Mouse (Mus musculus): ENCODE measurements around the gene Olfr1347. TPM values are rescaled to one million over a fixed set of nuclear protein-coding genes. Genes with fewer than 3 reads are reported as not detected.

Olfr1347 gene
- not detected in 2 replicates for total RNA-seq (2012; rRNA removed)

DNA sequence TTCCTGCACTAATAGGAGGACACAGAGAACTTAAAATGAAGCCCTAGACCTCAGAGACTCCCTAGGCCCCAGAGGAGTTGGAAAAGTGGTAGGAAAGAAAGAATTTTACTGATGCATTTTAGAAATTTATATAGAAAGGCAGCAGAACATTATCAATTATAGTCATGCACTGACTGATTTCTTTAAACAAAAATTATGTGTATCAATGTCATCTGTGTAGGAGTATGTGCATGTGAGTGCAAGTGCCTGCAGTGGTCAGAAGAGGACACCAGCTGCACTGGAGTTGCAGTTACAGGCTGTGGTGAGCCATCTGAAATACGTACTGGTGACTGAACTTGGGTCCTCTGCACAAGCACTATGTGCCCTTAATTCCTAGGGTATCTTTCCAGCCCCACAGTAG lies at the start of gene Olfr1347:
Gene Olfr1347, minus strand, starts transcription at position 101 of the 400 bp plus-strand sequence.
- no peaks in the 10 kb centered on the region for H3K4me1 ChIP-seq (ENCODE audit: control insufficient read depth in 2 of 2, insufficient read depth in 2 of 2, low read length in 2 of 2, poor library complexity in 1 of 2)
- no peak within 1 kb of the TSS for H3K4me3 ChIP-seq (ENCODE audit: insufficient read depth in 1 of 2, low read depth in 1 of 2, low read length in 2 of 2, poor library complexity in 1 of 2, severe bottlenecking in 1 of 2)
- H3K36me3 ChIP-seq (ENCODE audit: control insufficient read depth, insufficient read depth, low read length, poor library complexity, severe bottlenecking), result no peaks in the 10 kb centered on the region
- no peak within 1 kb of the TSS for H3K9ac ChIP-seq (ENCODE audit: insufficient read depth, low read depth, low read length, poor library complexity, severe bottlenecking)
- H3K9me3 ChIP-seq (ENCODE audit: control insufficient read depth, insufficient read depth, low read depth, low read length), result no peaks in the 10 kb centered on the region
- DNase-seq (ENCODE audit: low read depth, low spot score), result no peak
- in situ Hi-C loops (cut with MboI; ENCODE audit: low sequenced_read_pairs in 2 of 2, unreplicated experiment in 2 of 2), result loop anchor here in 1 of 2 experiments (10.0 kb wide), 1 partner anchor 65 kb away; the partner anchor contains the start of gene Olfr1350
- no peak within 1 kb of the TSS for H3K27ac ChIP-seq (ENCODE audit: insufficient read depth, low read depth, low read length, poor library complexity, severe bottlenecking)
- TF ChIP-seq ZC3H11A (IDR thresholded peaks at IDR 0.05; ENCODE audit: borderline replicate concordance, low read depth, low read length) (no peak), MAFK (IDR thresholded peaks at IDR 0.05; ENCODE audit: insufficient read depth, low read depth, low read length) (no peak), HCFC1 (IDR thresholded peaks at IDR 0.05; ENCODE audit: borderline replicate concordance, insufficient read depth, low read length) (no peak), CHD2 (IDR thresholded peaks at IDR 0.05; ENCODE audit: low read depth, low read length) (no peak), ZNF384 (IDR thresholded peaks at IDR 0.05; ENCODE audit: low read depth, low read length) (no peak)

DNA sequence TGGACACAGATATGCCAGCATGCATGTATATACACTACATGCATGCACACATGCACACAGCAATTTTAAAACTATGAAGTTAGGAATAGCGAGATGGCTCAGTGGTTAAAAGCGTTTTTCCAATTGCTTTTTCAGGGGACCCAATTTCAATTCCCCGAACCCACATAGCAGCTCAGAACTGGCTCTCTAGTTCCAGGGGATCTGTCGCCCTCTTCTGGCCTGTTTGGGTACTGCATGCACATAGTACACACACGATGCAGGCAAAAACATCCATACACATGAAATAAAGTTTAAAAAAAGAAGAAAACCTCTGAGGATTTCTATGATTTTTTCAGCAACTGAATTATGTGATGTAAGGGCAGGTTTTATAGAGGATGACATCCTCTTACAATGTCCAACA lies 26.6 kb upstream of the Olfr1347 start:
- Histone ChIP-seq H3K4me1 (ENCODE audit: control insufficient read depth in 2 of 2, insufficient read depth in 2 of 2, low read length in 2 of 2, poor library complexity in 1 of 2) (no peaks in the 10 kb centered on the region), H3K4me3 (ENCODE audit: insufficient read depth in 1 of 2, low read depth in 1 of 2, low read length in 2 of 2, poor library complexity in 1 of 2, severe bottlenecking in 1 of 2) (no peak overlapping the region), H3K36me3 (ENCODE audit: control insufficient read depth, insufficient read depth, low read length, poor library complexity, severe bottlenecking) (no peaks in the 10 kb centered on the region), H3K9ac (ENCODE audit: insufficient read depth, low read depth, low read length, poor library complexity, severe bottlenecking) (no peak overlapping the region), H3K9me3 (ENCODE audit: control insufficient read depth, insufficient read depth, low read depth, low read length) (no peaks in the 10 kb centered on the region), H3K27ac (ENCODE audit: insufficient read depth, low read depth, low read length, poor library complexity, severe bottlenecking) (no peak overlapping the region)
- in situ Hi-C loops (cut with MboI; ENCODE audit: low sequenced_read_pairs in 2 of 2, unreplicated experiment in 2 of 2), result loop anchor here in 1 of 2 experiments (5.0 kb wide), 1 partner anchor 169 kb away; no protein-coding TSS in a partner anchor
- peak; percentile 38 for DNase-seq (ENCODE audit: low read depth, low spot score)
- no peak for TF ChIP-seq CHD2 (IDR thresholded peaks at IDR 0.05; ENCODE audit: low read depth, low read length)
- TF ChIP-seq MAFK (IDR thresholded peaks at IDR 0.05; ENCODE audit: insufficient read depth, low read depth, low read length), result no peak
- no peak for TF ChIP-seq HCFC1 (IDR thresholded peaks at IDR 0.05; ENCODE audit: borderline replicate concordance, insufficient read depth, low read length)
- TF ChIP-seq ZC3H11A (IDR thresholded peaks at IDR 0.05; ENCODE audit: borderline replicate concordance, low read depth, low read length), result 0 out of 2 replicates have a peak, but pooled peaks have one; percentile 11

DNA sequence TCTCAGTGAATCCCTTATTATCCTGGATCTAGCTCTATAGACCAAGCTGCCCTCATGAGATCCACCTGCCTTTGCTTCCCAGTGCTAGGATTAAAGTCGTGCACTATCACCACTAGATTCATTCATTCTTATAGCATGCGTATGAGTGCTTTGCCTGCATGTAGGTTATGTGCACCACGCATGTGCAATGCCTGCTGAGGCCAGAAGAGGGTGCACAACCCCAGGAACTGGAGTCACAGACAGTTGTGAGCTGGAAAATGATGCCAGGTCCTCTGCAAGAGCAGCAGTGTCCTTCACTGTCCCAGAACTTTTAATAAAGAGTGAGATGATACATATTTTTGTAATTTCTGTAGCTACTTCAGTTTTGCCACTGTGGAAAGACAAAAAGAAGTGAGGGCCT lies 25.4 kb upstream of the Olfr1347 start:
- Histone ChIP-seq H3K4me1 (ENCODE audit: control insufficient read depth in 2 of 2, insufficient read depth in 2 of 2, low read length in 2 of 2, poor library complexity in 1 of 2) (no peaks in the 10 kb centered on the region), H3K27ac (ENCODE audit: insufficient read depth, low read depth, low read length, poor library complexity, severe bottlenecking) (no peak overlapping the region), H3K4me3 (ENCODE audit: insufficient read depth in 1 of 2, low read depth in 1 of 2, low read length in 2 of 2, poor library complexity in 1 of 2, severe bottlenecking in 1 of 2) (no peak overlapping the region), H3K9me3 (ENCODE audit: control insufficient read depth, insufficient read depth, low read depth, low read length) (no peaks in the 10 kb centered on the region), H3K9ac (ENCODE audit: insufficient read depth, low read depth, low read length, poor library complexity, severe bottlenecking) (no peak overlapping the region), H3K36me3 (ENCODE audit: control insufficient read depth, insufficient read depth, low read length, poor library complexity, severe bottlenecking) (no peaks in the 10 kb centered on the region)
- DNase-seq (ENCODE audit: low read depth, low spot score), result peak; percentile 35
- 0 out of 2 replicates have a peak, but pooled peaks have one; percentile 39 for TF ChIP-seq ZC3H11A (IDR thresholded peaks at IDR 0.05; ENCODE audit: borderline replicate concordance, low read depth, low read length)
- no peak for TF ChIP-seq MAFK (IDR thresholded peaks at IDR 0.05; ENCODE audit: insufficient read depth, low read depth, low read length)
- in situ Hi-C loops (cut with MboI; ENCODE audit: low sequenced_read_pairs in 2 of 2, unreplicated experiment in 2 of 2), result loop anchor here in 1 of 2 experiments (5.0 kb wide), 1 partner anchor 168 kb away; no protein-coding TSS in a partner anchor

- no peaks in the 10 kb centered on the region for H3K9me3 ChIP-seq (ENCODE audit: control insufficient read depth, insufficient read depth, low read depth, low read length)
- TF ChIP-seq CHD2 (IDR thresholded peaks at IDR 0.05; ENCODE audit: low read depth, low read length) (no peak), HCFC1 (IDR thresholded peaks at IDR 0.05; ENCODE audit: borderline replicate concordance, insufficient read depth, low read length) (no peak), ZNF384 (IDR thresholded peaks at IDR 0.05; ENCODE audit: low read depth, low read length) (no peak), MAFK (IDR thresholded peaks at IDR 0.05; ENCODE audit: insufficient read depth, low read depth, low read length) (no peak), ZC3H11A (IDR thresholded peaks at IDR 0.05; ENCODE audit: borderline replicate concordance, low read depth, low read length) (no peak)
- no peaks in the 10 kb centered on the region for H3K4me1 ChIP-seq (ENCODE audit: control insufficient read depth in 2 of 2, insufficient read depth in 2 of 2, low read length in 2 of 2, poor library complexity in 1 of 2)
- H3K4me3 ChIP-seq (ENCODE audit: insufficient read depth in 1 of 2, low read depth in 1 of 2, low read length in 2 of 2, poor library complexity in 1 of 2, severe bottlenecking in 1 of 2), result no peak within 1 kb of the TSS
- no peak within 1 kb of the TSS for H3K9ac ChIP-seq (ENCODE audit: insufficient read depth, low read depth, low read length, poor library complexity, severe bottlenecking)
- no peak within 1 kb of the TSS for H3K27ac ChIP-seq (ENCODE audit: insufficient read depth, low read depth, low read length, poor library complexity, severe bottlenecking)
- in situ Hi-C loops (cut with MboI; ENCODE audit: low sequenced_read_pairs in 2 of 2, unreplicated experiment in 2 of 2), result no loop called here
- no peaks in the 10 kb centered on the region for H3K36me3 ChIP-seq (ENCODE audit: control insufficient read depth, insufficient read depth, low read length, poor library complexity, severe bottlenecking)
- DNase-seq (ENCODE audit: low read depth, low spot score), result no peak
These were observed 23.3 kb upstream of the Olfr1347 start, which contains the start of gene Olfr1349 for GRCm38 (mm10) chr7:6522850-6523249. TSS of gene Olfr1349 (minus strand) at chr7:6522950.

DNA sequence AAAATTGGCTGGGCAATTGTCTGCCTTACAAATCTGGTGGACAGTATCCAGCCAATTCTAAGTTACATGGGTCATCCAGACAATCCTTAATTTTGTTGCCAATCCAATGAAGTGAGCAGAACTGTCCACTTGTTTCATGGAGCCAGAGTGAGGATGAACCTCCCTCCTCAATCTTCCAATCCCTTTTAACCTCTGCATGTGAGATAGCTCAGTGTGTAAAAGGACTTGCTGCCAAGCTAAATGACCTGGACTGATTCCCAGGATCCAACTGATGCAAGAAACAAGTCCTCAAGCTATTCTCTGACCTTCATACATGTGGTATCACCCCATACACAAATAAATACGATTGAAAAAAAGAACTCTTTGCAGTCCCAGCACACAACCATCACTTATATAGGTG lies 22.1 kb upstream of the Olfr1347 start:
- no peak for DNase-seq (ENCODE audit: low read depth, low spot score)
- Histone ChIP-seq H3K9me3 (ENCODE audit: control insufficient read depth, insufficient read depth, low read depth, low read length) (no peaks in the 10 kb centered on the region), H3K4me1 (ENCODE audit: control insufficient read depth in 2 of 2, insufficient read depth in 2 of 2, low read length in 2 of 2, poor library complexity in 1 of 2) (no peaks in the 10 kb centered on the region), H3K36me3 (ENCODE audit: control insufficient read depth, insufficient read depth, low read length, poor library complexity, severe bottlenecking) (no peaks in the 10 kb centered on the region), H3K9ac (ENCODE audit: insufficient read depth, low read depth, low read length, poor library complexity, severe bottlenecking) (no peak overlapping the region), H3K4me3 (ENCODE audit: insufficient read depth in 1 of 2, low read depth in 1 of 2, low read length in 2 of 2, poor library complexity in 1 of 2, severe bottlenecking in 1 of 2) (no peak overlapping the region), H3K27ac (ENCODE audit: insufficient read depth, low read depth, low read length, poor library complexity, severe bottlenecking) (no peak overlapping the region)
- in situ Hi-C loops (cut with MboI; ENCODE audit: low sequenced_read_pairs in 2 of 2, unreplicated experiment in 2 of 2), result no loop called here
- TF ChIP-seq ZNF384 (IDR thresholded peaks at IDR 0.05; ENCODE audit: low read depth, low read length), result no peak
- TF ChIP-seq MAFK (IDR thresholded peaks at IDR 0.05; ENCODE audit: insufficient read depth, low read depth, low read length), result no peak
- TF ChIP-seq ZC3H11A (IDR thresholded peaks at IDR 0.05; ENCODE audit: borderline replicate concordance, low read depth, low read length), result no peak
- TF ChIP-seq CHD2 (IDR thresholded peaks at IDR 0.05; ENCODE audit: low read depth, low read length), result no peak
- TF ChIP-seq HCFC1 (IDR thresholded peaks at IDR 0.05; ENCODE audit: borderline replicate concordance, insufficient read depth, low read length), result no peak

Data from ES-E14 (cell line).